Mouse (Mus musculus) midbrain, embryonic 15.5 days (tissue): ENCODE results near the gene Men1. TPM values are rescaled to one million over a fixed set of nuclear protein-coding genes. Genes with fewer than 3 reads are reported as not detected.

ENCODE experiments used
- ATAC-seq: fragments of 200-750 bp; cut with Nextera tagmentation; replicated peaks from 2 replicates; pipeline ENCODE4 v1.8.0; 2017; ENCODE audit warnings: moderate TSS enrichment
- H3K27ac ChIP-seq: fragments of 300-500 bp; sonication (generic); 2 replicates; pipeline ENCODE4 v1.5.1; 2015; ENCODE audit warnings: mild to moderate bottlenecking, inconsistent platforms
- H3K27me3 ChIP-seq: fragments of 300-500 bp; sonication (generic); replicated peaks from 2 replicates; pipeline ENCODE4 v1.6.1; 2015; ENCODE audit warnings: inconsistent platforms
- H3K36me3 ChIP-seq: fragments of 300-500 bp; sonication (generic); replicated peaks from 2 replicates; pipeline ENCODE4 v1.6.1; 2015; ENCODE audit warnings: inconsistent platforms
- H3K4me1 ChIP-seq: fragments of 300-500 bp; sonication (generic); 2 replicates; pipeline ENCODE4 v1.6.1; 2015; ENCODE audit warnings: inconsistent platforms
- H3K4me2 ChIP-seq: fragments of 300-500 bp; sonication (generic); 2 replicates; pipeline ENCODE4 v1.6.1; 2015; ENCODE audit warnings: inconsistent platforms, mild to moderate bottlenecking, moderate library complexity
- H3K4me3 ChIP-seq: fragments of 300-500 bp; sonication (generic); 2 replicates; pipeline ENCODE4 v1.5.1; 2015; ENCODE audit warnings: mild to moderate bottlenecking, inconsistent platforms
- H3K9ac ChIP-seq: fragments of 300-500 bp; sonication (generic); 2 replicates; pipeline ENCODE4 v1.6.1; 2015; ENCODE audit warnings: mild to moderate bottlenecking, inconsistent platforms
- H3K9me3 ChIP-seq: fragments of 300-500 bp; sonication (generic); 2 replicates; pipeline ENCODE4 v1.6.1; 2016; ENCODE audit warnings: inconsistent platforms
- WGBS: fragments of 180-500 bp; shearing (Covaris S2); methylation state at CpG from one replicate; pipeline ENCODE4 v1.1.7; 2015; ENCODE audit warnings: mixed read lengths; 5-methylcytosine and 5-hydroxymethylcytosine counted together
- polyA plus RNA-seq: library from polyadenylated mRNA; unstranded; fragments of >200 nt; fragmentation: Nextera tagmentation; extraction: Ambion mirVana; gene quantifications from 2 replicates; pipeline ENCODE4 v1.2.1, GENCODE M21; 2015

The Men1 gene
- polyA plus RNA-seq, 1 experiment from 2014 or later, result 79.8 TPM

- peaks cover 21% of the 10 kb centered on the region for H3K4me1 ChIP-seq
- WGBS, result 92% methylated on average over 3 of the region's 3 CpGs
Observed at GRCm38 (mm10) chr19:6361291-6361690, 26.5 kb downstream of the Men1 start.

GRCm38 (mm10) chr19:6363091-6363410, 28.3 kb downstream of the Men1 start:
- peaks cover 29% of the 10 kb centered on the region for H3K4me1 ChIP-seq
- WGBS, result under 1% methylated on average over 11 of the region's 11 CpGs

More at GRCm38 (mm10) chr19:6361291-6361690, 26.5 kb downstream of the Men1 start:
- ATAC-seq, result no peak
- H3K9me3 ChIP-seq, result no peaks in the 10 kb centered on the region
- H3K9ac ChIP-seq, result no peak overlapping the region
- no peak overlapping the region for H3K4me3 ChIP-seq
- H3K27me3 ChIP-seq, result no peaks in the 10 kb centered on the region
- no peak overlapping the region for H3K27ac ChIP-seq
- H3K36me3 ChIP-seq, result peaks cover 7% of the 10 kb centered on the region
- no peak overlapping the region for H3K4me2 ChIP-seq

GRCm38 (mm10) chr19:6363411-6364240, 28.8 kb downstream of the Men1 start, which contains the start of gene Sf1:
Gene Sf1 (plus strand): TSS chr19:6363690.
- ATAC-seq, result peak; percentile 99
- H3K4me1 ChIP-seq, result peaks cover 29% of the 10 kb centered on the region
- peak within 1 kb of the TSS; percentile 88 for H3K4me2 ChIP-seq
- no peaks in the 10 kb centered on the region for H3K27me3 ChIP-seq
- peak within 1 kb of the TSS; percentile 99 for H3K9ac ChIP-seq
- under 1% methylated on average over 85 of the region's 85 CpGs for WGBS
- H3K36me3 ChIP-seq, result peaks cover 25% of the 10 kb centered on the region
- H3K27ac ChIP-seq, result peak within 1 kb of the TSS; percentile 99
- H3K4me3 ChIP-seq, result peak within 1 kb of the TSS; percentile 96
- H3K9me3 ChIP-seq, result no peaks in the 10 kb centered on the region

More at GRCm38 (mm10) chr19:6363091-6363410, 28.3 kb downstream of the Men1 start:
- no peak for ATAC-seq
- Histone ChIP-seq H3K4me3 (peak overlapping the region; percentile 96), H3K9me3 (no peaks in the 10 kb centered on the region), H3K27me3 (no peaks in the 10 kb centered on the region), H3K9ac (peak overlapping the region; percentile 7), H3K27ac (peak overlapping the region; percentile 99), H3K4me2 (peak overlapping the region; percentile 88), H3K36me3 (peaks cover 20% of the 10 kb centered on the region)

GRCm38 (mm10) chr19:6364317-6364725, 29.5 kb downstream of the Men1 start:
- Histone ChIP-seq H3K27ac (peak overlapping the region; percentile 99), H3K4me3 (peak overlapping the region; percentile 96), H3K27me3 (no peaks in the 10 kb centered on the region), H3K9ac (peak overlapping the region; percentile 99), H3K4me2 (peak overlapping the region; percentile 88), H3K36me3 (peaks cover 28% of the 10 kb centered on the region), H3K9me3 (no peaks in the 10 kb centered on the region), H3K4me1 (peaks cover 29% of the 10 kb centered on the region)
- peak; percentile 0; the same call in 1 of the 2 replicates for ATAC-seq
- WGBS, result under 1% methylated on average over 55 of the region's 55 CpGs

GRCm38 (mm10) chr19:6364842-6365241, 30.1 kb downstream of the Men1 start:
- H3K36me3 ChIP-seq, result peaks cover 31% of the 10 kb centered on the region
- no peak for ATAC-seq
- peak overlapping the region; percentile 88 for H3K4me2 ChIP-seq
- H3K4me1 ChIP-seq, result peaks cover 29% of the 10 kb centered on the region
- H3K27ac ChIP-seq, result no peak overlapping the region
- 5% methylated on average over 2 of the region's 2 CpGs for WGBS
- H3K4me3 ChIP-seq, result peak overlapping the region; percentile 96
- no peaks in the 10 kb centered on the region for H3K9me3 ChIP-seq
- H3K9ac ChIP-seq, result peak overlapping the region; percentile 99
- no peaks in the 10 kb centered on the region for H3K27me3 ChIP-seq

- H3K4me1 ChIP-seq, result peaks cover 16% of the 10 kb centered on the region
- H3K9me3 ChIP-seq, result no peaks in the 10 kb centered on the region
- no peak overlapping the region for H3K4me3 ChIP-seq
- H3K36me3 ChIP-seq, result peaks cover 77% of the 10 kb centered on the region
- no peak overlapping the region for H3K27ac ChIP-seq
- no peak overlapping the region for H3K4me2 ChIP-seq
- WGBS, result 93% methylated on average over 2 of the region's 2 CpGs
- no peak for ATAC-seq
- H3K27me3 ChIP-seq, result no peaks in the 10 kb centered on the region
- H3K9ac ChIP-seq, result no peak overlapping the region
Observed at GRCm38 (mm10) chr19:6370175-6370574, 35.4 kb downstream of the Men1 start.

- 91% methylated on average over 3 of the region's 3 CpGs for WGBS
- no peaks in the 10 kb centered on the region for H3K9me3 ChIP-seq
- H3K4me1 ChIP-seq, result peaks cover 5% of the 10 kb centered on the region; the same call in 1 of the 2 replicates
- ATAC-seq, result no peak
- no peaks in the 10 kb centered on the region for H3K27me3 ChIP-seq
- no peak overlapping the region for H3K4me3 ChIP-seq
- no peak overlapping the region for H3K4me2 ChIP-seq
- peaks cover 81% of the 10 kb centered on the region for H3K36me3 ChIP-seq
- H3K9ac ChIP-seq, result no peak overlapping the region
- H3K27ac ChIP-seq, result no peak overlapping the region
Observed at GRCm38 (mm10) chr19:6372433-6372832, 37.7 kb downstream of the Men1 start.

- H3K27me3 ChIP-seq, result no peaks in the 10 kb centered on the region
- H3K36me3 ChIP-seq, result peaks cover 74% of the 10 kb centered on the region
- H3K4me1 ChIP-seq, result no peaks in the 10 kb centered on the region
- H3K27ac ChIP-seq, result no peak overlapping the region
- H3K9me3 ChIP-seq, result no peaks in the 10 kb centered on the region
- H3K4me2 ChIP-seq, result no peak overlapping the region
- ATAC-seq, result 0 out of 2 replicates have a peak, but pooled peaks have one; percentile 27
- WGBS, result 66% methylated on average over 12 of the region's 12 CpGs
- no peak overlapping the region for H3K4me3 ChIP-seq
- no peak overlapping the region for H3K9ac ChIP-seq
Observed at GRCm38 (mm10) chr19:6373539-6374400, 39.0 kb downstream of the Men1 start.

- 99% methylated on average over 10 of the region's 10 CpGs for WGBS
- ATAC-seq, result no peak
- no peaks in the 10 kb centered on the region for H3K9me3 ChIP-seq
- no peak overlapping the region for H3K4me2 ChIP-seq
- no peaks in the 10 kb centered on the region for H3K4me1 ChIP-seq
- no peaks in the 10 kb centered on the region for H3K27me3 ChIP-seq
- peaks cover 70% of the 10 kb centered on the region for H3K36me3 ChIP-seq
- no peak overlapping the region for H3K9ac ChIP-seq
- no peak overlapping the region for H3K4me3 ChIP-seq
- no peak overlapping the region for H3K27ac ChIP-seq
Observed at GRCm38 (mm10) chr19:6374571-6374970, 39.8 kb downstream of the Men1 start.

GRCm38 (mm10) chr19:6375423-6376254, 40.9 kb downstream of the Men1 start:
- WGBS, result 90% methylated on average over 38 of the region's 42 CpGs
- Histone ChIP-seq H3K27ac (no peak overlapping the region), H3K9ac (no peak overlapping the region), H3K9me3 (no peaks in the 10 kb centered on the region), H3K4me3 (no peak overlapping the region), H3K27me3 (no peaks in the 10 kb centered on the region), H3K4me2 (no peak overlapping the region), H3K36me3 (peaks cover 63% of the 10 kb centered on the region), H3K4me1 (no peaks in the 10 kb centered on the region)
- no peak; the same call in 1 of the 2 replicates for ATAC-seq

GRCm38 (mm10) chr19:6376255-6376564, 41.4 kb downstream of the Men1 start:
- Histone ChIP-seq H3K9me3 (no peaks in the 10 kb centered on the region), H3K4me1 (no peaks in the 10 kb centered on the region), H3K27me3 (no peaks in the 10 kb centered on the region), H3K27ac (no peak overlapping the region), H3K36me3 (peaks cover 57% of the 10 kb centered on the region), H3K4me3 (no peak overlapping the region), H3K4me2 (no peak overlapping the region), H3K9ac (no peak overlapping the region)
- WGBS, result 73% methylated on average over 14 of the region's 14 CpGs
- no peak for ATAC-seq

- Histone ChIP-seq H3K9ac (no peak overlapping the region), H3K4me1 (no peaks in the 10 kb centered on the region), H3K9me3 (no peaks in the 10 kb centered on the region), H3K27ac (no peak overlapping the region), H3K36me3 (peaks cover 53% of the 10 kb centered on the region), H3K27me3 (no peaks in the 10 kb centered on the region), H3K4me3 (no peak overlapping the region), H3K4me2 (no peak overlapping the region)
- 86% methylated on average over 2 of the region's 2 CpGs for WGBS
- ATAC-seq, result no peak
Observed at GRCm38 (mm10) chr19:6376643-6377042, 41.9 kb downstream of the Men1 start.
